17 mouse cellular contexts compared by ENCODE assay signal in the genomic region with DNA sequence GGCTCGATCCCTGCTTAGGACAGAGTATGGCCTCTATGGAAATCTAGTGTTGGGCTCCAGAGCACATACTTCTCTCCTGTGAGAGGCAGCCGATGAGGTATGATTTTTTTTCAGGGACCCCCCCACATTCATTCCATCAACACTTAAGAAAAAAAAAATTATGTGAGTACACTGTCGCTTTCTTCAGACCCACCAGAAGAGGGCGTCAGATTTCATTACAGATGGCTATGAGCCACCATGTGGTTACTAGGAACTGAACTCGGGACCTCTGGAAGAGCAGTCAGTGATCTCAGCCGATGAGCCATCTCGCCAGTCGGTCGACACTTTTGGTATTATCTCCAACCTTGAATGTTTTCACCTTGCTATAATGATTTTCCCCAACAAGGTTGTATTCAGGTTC.
DNase-seq lines count a peak whose midpoint lies in the region; ATAC-seq and TF ChIP-seq lines count a peak whose summit lies in the region.
"Had no signal": no experiment of that assay in that cellular context is flagged by ENCODE, and none has a peak within 500 bp of the region (broad histone marks: within the 10 kb centered on the region; RNA-seq: fewer than 3 reads in every experiment).

No protein-coding gene starts in this region.

- no peak overlapping the region for H3K27ac ChIP-seq in hindbrain, postnatal 0 days
- no peak overlapping the region for H3K27ac ChIP-seq in hindbrain, embryonic 10.5 days
- H3K27ac ChIP-seq in liver, embryonic 14.5 days: no peak overlapping the region
- no peak overlapping the region for H3K27ac ChIP-seq in liver, embryonic 11.5 days (ENCODE audit: low read depth, low read length)
- H3K27ac ChIP-seq: heart, embryonic 15.5 days; limb, embryonic 12.5 days; liver, embryonic 15.5 days had no signal

- H3K4me2 ChIP-seq in hindbrain, postnatal 0 days (ENCODE audit: low read depth, low read length): no peak overlapping the region
- H3K4me2 ChIP-seq in liver, embryonic 14.5 days (ENCODE audit: low read depth): no peak overlapping the region
- H3K4me2 ChIP-seq in liver, embryonic 11.5 days: no peak overlapping the region
- H3K4me2 ChIP-seq: heart, embryonic 15.5 days; limb, embryonic 12.5 days; liver, embryonic 15.5 days had no signal

- no peak for TF ChIP-seq EP300 in liver, embryonic 14.5 days (IDR thresholded peaks at IDR 0.05; ENCODE audit: low read depth)

- DNase-seq in hindbrain, postnatal 0 days (ENCODE audit: low spot score): no peak
- no peak for DNase-seq in hindbrain, embryonic 10.5 days (ENCODE audit: low spot score)
- DNase-seq in liver, embryonic 14.5 days (ENCODE audit: low read depth in 3 of 3, low spot score in 3 of 3): no peak
- DNase-seq in liver, embryonic 11.5 days (ENCODE audit: low spot score): no peak
- DNase-seq in R1 (ENCODE audit: low read depth, low spot score): peak; percentile 43
- no peak for DNase-seq in thymus, postnatal 36 days
- DNase-seq: cerebellum, adult 8-10 months; kidney, postnatal 14 days; right cerebral cortex, postnatal 4 days; thymus, postnatal 14 days had no signal

- TF ChIP-seq CTCF in hindbrain, postnatal 0 days (IDR thresholded peaks at IDR 0.05; ENCODE audit: low read depth): peak; percentile 31
- peak; percentile 22; the same call in 1 of the 2 replicates for TF ChIP-seq CTCF in liver, embryonic 14.5 days (IDR thresholded peaks at IDR 0.05; ENCODE audit: low read depth)
- peak; percentile 23; the same call in 1 of the 2 replicates for TF ChIP-seq CTCF in E14TG2a.4 (conservative IDR thresholded peaks at IDR 0.05; ENCODE audit: low read length)

- no peaks in the 10 kb centered on the region for H3K27me3 ChIP-seq in hindbrain, postnatal 0 days (ENCODE audit: insufficient read depth, low read length)
- peaks cover 13% of the 10 kb centered on the region for H3K27me3 ChIP-seq in hindbrain, embryonic 10.5 days (ENCODE audit: insufficient read depth, poor library complexity, severe bottlenecking)
- no peaks in the 10 kb centered on the region for H3K27me3 ChIP-seq in liver, embryonic 14.5 days (ENCODE audit: control insufficient read depth, insufficient read depth, low read length)
- H3K27me3 ChIP-seq in liver, embryonic 11.5 days (replicated peaks; ENCODE audit: control insufficient read depth, insufficient read depth, low read length): no peaks in the 10 kb centered on the region; the same call in 1 of the 2 replicates
- peaks cover 19% of the 10 kb centered on the region for H3K27me3 ChIP-seq in E14TG2a.4 (ENCODE audit: insufficient read depth, low read length)
- H3K27me3 ChIP-seq: heart, embryonic 15.5 days had no signal

- ATAC-seq in hindbrain, postnatal 0 days: no peak
- no peak for ATAC-seq in liver, embryonic 14.5 days (ENCODE audit: insufficient read depth)
- no peak for ATAC-seq in liver, embryonic 11.5 days (replicated peaks; ENCODE audit: low FRiP score)
- ATAC-seq in erythroid progenitor cell, adult 5-6 weeks (replicated peaks; ENCODE audit: low FRiP score, poor library complexity, severe bottlenecking): no peak
- ATAC-seq: inflammation-experienced regulatory T-cells, adult 6 months had no signal

- H3K4me1 ChIP-seq in hindbrain, postnatal 0 days (ENCODE audit: insufficient read depth, low read length): no peaks in the 10 kb centered on the region
- H3K4me1 ChIP-seq in hindbrain, embryonic 10.5 days (replicated peaks): peaks cover 25% of the 10 kb centered on the region
- no peaks in the 10 kb centered on the region for H3K4me1 ChIP-seq in liver, embryonic 14.5 days (replicated peaks; ENCODE audit: control insufficient read depth in 2 of 2, insufficient read depth in 2 of 2, low read length in 1 of 2)
- H3K4me1 ChIP-seq in liver, embryonic 11.5 days (replicated peaks; ENCODE audit: control insufficient read depth, insufficient read depth, low read length): no peaks in the 10 kb centered on the region
- peaks cover 32% of the 10 kb centered on the region for H3K4me1 ChIP-seq in E14TG2a.4 (replicated peaks; ENCODE audit: low read depth, low read length)
- H3K4me1 ChIP-seq: liver, embryonic 15.5 days had no signal

- no peaks in the 10 kb centered on the region for H3K9me3 ChIP-seq in hindbrain, postnatal 0 days (ENCODE audit: low read length)
- H3K9me3 ChIP-seq in hindbrain, embryonic 10.5 days: no peaks in the 10 kb centered on the region
- no peaks in the 10 kb centered on the region for H3K9me3 ChIP-seq in liver, embryonic 14.5 days (ENCODE audit: control insufficient read depth, low read length)
- H3K9me3 ChIP-seq in liver, embryonic 11.5 days (ENCODE audit: control insufficient read depth, low read length): no peaks in the 10 kb centered on the region
- no peaks in the 10 kb centered on the region for H3K9me3 ChIP-seq in E14TG2a.4 (ENCODE audit: low read length)
- H3K9me3 ChIP-seq: G1E; heart, embryonic 15.5 days; limb, embryonic 12.5 days; liver, embryonic 15.5 days had no signal

- WGBS in hindbrain, postnatal 0 days: 89% methylated on average over 9 of the region's 9 CpGs
- WGBS in hindbrain, embryonic 10.5 days: 89% methylated on average over 9 of the region's 9 CpGs
- 59% methylated on average over 9 of the region's 9 CpGs for WGBS in liver, embryonic 14.5 days (ENCODE audit: insufficient replicate concordance)
- WGBS in liver, embryonic 11.5 days: 82% methylated on average over 9 of the region's 9 CpGs

- no peak overlapping the region for H3K4me3 ChIP-seq in hindbrain, postnatal 0 days (ENCODE audit: low read length)
- H3K4me3 ChIP-seq in hindbrain, embryonic 10.5 days: no peak overlapping the region
- no peak overlapping the region for H3K4me3 ChIP-seq in liver, embryonic 14.5 days (ENCODE audit: insufficient read depth in 1 of 2, low read depth in 2 of 2, low read length in 2 of 2)
- no peak overlapping the region for H3K4me3 ChIP-seq in liver, embryonic 11.5 days (ENCODE audit: low read depth, low read length)
- no peak overlapping the region for H3K4me3 ChIP-seq in E14TG2a.4 (replicated peaks; ENCODE audit: low read length)
- H3K4me3 ChIP-seq: heart, embryonic 15.5 days; limb, embryonic 12.5 days; liver, embryonic 15.5 days had no signal

- H3K9ac ChIP-seq in hindbrain, postnatal 0 days (replicated peaks; ENCODE audit: low read length): no peak overlapping the region
- H3K9ac ChIP-seq in liver, embryonic 14.5 days (replicated peaks): no peak overlapping the region
- no peak overlapping the region for H3K9ac ChIP-seq in liver, embryonic 11.5 days (ENCODE audit: low read depth, low read length)
- H3K9ac ChIP-seq: heart, embryonic 15.5 days; limb, embryonic 12.5 days; liver, embryonic 15.5 days had no signal

- H3K36me3 ChIP-seq in hindbrain, postnatal 0 days (ENCODE audit: insufficient read depth, low read length): no peaks in the 10 kb centered on the region
- H3K36me3 ChIP-seq in hindbrain, embryonic 10.5 days: no peaks in the 10 kb centered on the region
- no peaks in the 10 kb centered on the region for H3K36me3 ChIP-seq in liver, embryonic 14.5 days (replicated peaks; ENCODE audit: control insufficient read depth, insufficient read depth, low read depth)
- no peaks in the 10 kb centered on the region for H3K36me3 ChIP-seq in liver, embryonic 11.5 days (ENCODE audit: control insufficient read depth, insufficient read depth, low read length)
- H3K36me3 ChIP-seq in E14TG2a.4 (ENCODE audit: insufficient read depth, low read length): no peaks in the 10 kb centered on the region
- H3K36me3 ChIP-seq: G1E; heart, embryonic 15.5 days; limb, embryonic 12.5 days; liver, embryonic 15.5 days had no signal
